Mouse (Mus musculus): ENCODE data around the gene A530016L24Rik. TPM values are rescaled to one million over a fixed set of nuclear protein-coding genes. Genes with fewer than 3 reads are reported as not detected.

The A530016L24Rik gene
- polyA plus RNA-seq, 1 experiment from 2014 or later, result 0.48 TPM

Other genes with a start within 250 kb of the A530016L24Rik start
- 0.45 TPM in 2 replicates for gene Tmem179, start 27.3 kb downstream of the A530016L24Rik start, polyA plus RNA-seq (2015; fragmentation: Nextera tagmentation; extraction: Ambion mirVana)
- 5.8 and 6.7 TPM in 2 replicates for gene Inf2, start 99.3 kb downstream of the A530016L24Rik start, polyA plus RNA-seq (2015; fragmentation: Nextera tagmentation; extraction: Ambion mirVana)
- gene Adssl1, start 130.6 kb downstream of the A530016L24Rik start, polyA plus RNA-seq (2015; fragmentation: Nextera tagmentation; extraction: Ambion mirVana), result 12.4 and 17.5 TPM in 2 replicates
- gene Siva1, start 155.2 kb downstream of the A530016L24Rik start, polyA plus RNA-seq (2015; fragmentation: Nextera tagmentation; extraction: Ambion mirVana), result 196 and 219 TPM in 2 replicates
- gene Akt1, start 185.4 kb downstream of the A530016L24Rik start, polyA plus RNA-seq (2015; fragmentation: Nextera tagmentation; extraction: Ambion mirVana), result 84.9 and 112 TPM in 2 replicates
- gene Zbtb42, start 189.4 kb downstream of the A530016L24Rik start, polyA plus RNA-seq (2015; fragmentation: Nextera tagmentation; extraction: Ambion mirVana), result 4.8 and 5.6 TPM in 2 replicates
- gene Cep170b, start 231.0 kb downstream of the A530016L24Rik start, polyA plus RNA-seq (2015; fragmentation: Nextera tagmentation; extraction: Ambion mirVana), result 25.0 and 28.4 TPM in 2 replicates